In the genomic region with DNA sequence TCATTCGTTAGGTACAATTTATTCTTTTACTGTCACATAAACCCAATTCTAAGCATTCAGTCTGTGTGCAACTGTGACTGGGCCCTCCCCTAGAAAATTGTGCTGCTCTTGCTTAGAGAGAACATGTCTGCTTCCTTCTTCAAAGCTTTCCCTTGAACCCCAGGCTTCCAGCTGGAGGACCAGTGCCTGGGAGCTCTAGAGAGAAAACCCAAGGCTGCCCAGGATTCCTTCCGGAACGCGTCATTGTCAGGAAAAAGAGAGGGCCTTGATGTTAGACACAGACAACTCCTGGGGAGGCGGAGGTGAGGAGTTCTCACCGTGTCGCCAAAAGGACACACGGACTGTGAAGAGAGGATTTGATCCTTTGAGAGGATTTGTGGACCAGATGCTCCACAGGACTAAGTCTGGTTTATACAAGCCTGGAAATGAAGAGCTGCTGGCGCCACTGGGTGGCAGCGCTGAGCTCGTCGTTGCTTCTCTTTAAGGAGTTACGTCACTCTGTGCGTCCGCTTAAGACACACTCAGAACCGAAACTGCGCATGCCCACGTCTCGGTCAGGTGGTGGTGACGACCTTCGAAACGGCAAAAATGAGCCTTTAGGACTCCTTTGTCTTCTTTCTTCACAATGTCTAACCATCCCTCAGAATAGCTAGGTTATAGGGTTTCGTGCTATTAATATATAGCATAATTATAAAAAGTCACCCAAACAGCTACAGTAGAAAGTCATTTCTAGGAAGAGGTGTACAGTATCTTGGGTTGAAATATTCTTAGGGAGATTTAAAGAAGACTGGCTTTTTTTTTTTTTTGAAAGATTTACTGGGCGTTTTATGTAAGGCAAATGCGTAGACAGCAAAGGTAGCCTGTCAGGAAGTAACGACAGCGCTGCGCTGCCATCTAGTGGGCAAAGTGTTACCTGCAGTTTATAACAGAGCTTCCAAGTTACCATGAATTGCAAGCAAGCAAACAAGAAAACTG, we compare ENCODE assay signal across 8 mouse cellular contexts. TPM values are rescaled to one million over a fixed set of nuclear protein-coding genes. Genes with fewer than 3 reads are reported as not detected.
DNase-seq lines count a peak whose midpoint lies in the region; ATAC-seq lines count a peak whose summit lies in the region.

No protein-coding gene starts in this region.

- no peaks in the 10 kb centered on the region for H3K27me3 ChIP-seq in hindbrain, embryonic 14.5 days (ENCODE audit: control insufficient read depth, insufficient read depth, low read length)

- peak; percentile 97 for DNase-seq in R1 (ENCODE audit: low read depth, low spot score)
- DNase-seq in cerebellum, postnatal 25 days, result peak; percentile 94 to 97
- peak; percentile 87 to 93 for DNase-seq in frontal cortex, postnatal 25 days (ENCODE audit: low spot score in 2 of 2)
- DNase-seq in hindbrain, embryonic 14.5 days (ENCODE audit: low spot score), result peak; percentile 99
- DNase-seq in layer of hippocampus, postnatal 36 days, result peak; percentile 85 to 87
- DNase-seq in lung, postnatal 36 days, result peak; percentile 97
- DNase-seq in retina, postnatal 1 day, result peak; percentile 98
- peak; percentile 78 to 86 for DNase-seq in urinary bladder, adult 18-20 months (ENCODE audit: low spot score in 2 of 2)

- ATAC-seq in hindbrain, embryonic 14.5 days (ENCODE audit: low FRiP score), result peak; percentile 93

- H3K4me1 ChIP-seq in hindbrain, embryonic 14.5 days (replicated peaks; ENCODE audit: control insufficient read depth, insufficient read depth, low read length), result peaks cover 7% of the 10 kb centered on the region; the same call in 1 of the 2 replicates

- no peaks in the 10 kb centered on the region for H3K36me3 ChIP-seq in hindbrain, embryonic 14.5 days (replicated peaks; ENCODE audit: control insufficient read depth, insufficient read depth)

- peak overlapping the region; percentile 93 for H3K27ac ChIP-seq in hindbrain, embryonic 14.5 days

- no peaks in the 10 kb centered on the region for H3K9me3 ChIP-seq in hindbrain, embryonic 14.5 days (ENCODE audit: control insufficient read depth, low read length)

- WGBS in hindbrain, embryonic 14.5 days, result 8% methylated on average over 28 of the region's 28 CpGs

- H3K4me2 ChIP-seq in hindbrain, embryonic 14.5 days (replicated peaks), result peak overlapping the region; percentile 47

- H3K9ac ChIP-seq in hindbrain, embryonic 14.5 days, result peak overlapping the region; percentile 51

- H3K4me3 ChIP-seq in hindbrain, embryonic 14.5 days (replicated peaks; ENCODE audit: low read length), result peak overlapping the region; percentile 21

RNA-seq across cellular contexts. Expression of gene Ubash3b, which starts 45.9 kb away (rescaled TPM):
- polyA plus RNA-seq in hindbrain, embryonic 14.5 days (2014; fragmentation: Nextera tagmentation; extraction: Ambion mirVana), result 27.6 and 32.1 TPM in 2 replicates
- 10 to 100 TPM; 27.9 to 28.1 TPM for total RNA-seq in layer of hippocampus, postnatal 36 days (2021)

Comparison
In these comparisons a context has a peak if more than half of its experiments do, and no peak if none do; other contexts are left out.
1. Peak in every context shown above with its lines: DNase-seq, ATAC-seq, H3K4me3 ChIP-seq and H3K27ac ChIP-seq.